Mouse (Mus musculus) erythroblast, embryonic 14.5 days (primary cell): ENCODE data around the gene Uba7.

Experiments used
- GATA1 ChIP-seq: IDR thresholded peaks from 2 replicates; pipeline ENCODE4 v1.6.1; 2012; ENCODE audit warnings: low read length, inconsistent platforms, mixed read lengths
- TAL1 ChIP-seq: IDR thresholded peaks from 3 replicates; pipeline ENCODE4 v1.6.1; 2012; ENCODE audit warnings: low read length, inconsistent platforms, mixed read lengths

DNA sequence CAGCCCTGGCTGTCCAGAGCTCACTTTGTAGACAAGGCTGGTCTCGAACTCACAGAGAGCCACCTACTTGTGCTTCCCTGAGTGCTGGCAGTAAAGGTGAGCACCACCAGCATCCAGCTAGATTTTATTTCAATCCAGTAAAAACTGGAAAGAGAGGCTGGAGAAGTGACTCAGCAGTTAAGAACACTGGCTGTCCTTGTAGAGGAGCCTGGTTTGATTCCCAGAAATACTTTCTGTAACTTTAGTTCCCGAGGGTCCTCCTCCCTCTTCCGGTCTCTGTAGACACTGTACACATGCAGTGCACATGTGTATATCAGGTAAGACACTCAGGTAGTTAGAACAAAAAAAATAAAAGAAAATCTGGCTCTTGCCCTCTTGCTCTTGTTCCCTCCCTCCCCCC lies 12.6 kb downstream of the Uba7 start:
- TF ChIP-seq GATA1 = no peak
- no peak for TF ChIP-seq TAL1
